ENCODE assay signal across 11 mouse cellular contexts in the genomic region with DNA sequence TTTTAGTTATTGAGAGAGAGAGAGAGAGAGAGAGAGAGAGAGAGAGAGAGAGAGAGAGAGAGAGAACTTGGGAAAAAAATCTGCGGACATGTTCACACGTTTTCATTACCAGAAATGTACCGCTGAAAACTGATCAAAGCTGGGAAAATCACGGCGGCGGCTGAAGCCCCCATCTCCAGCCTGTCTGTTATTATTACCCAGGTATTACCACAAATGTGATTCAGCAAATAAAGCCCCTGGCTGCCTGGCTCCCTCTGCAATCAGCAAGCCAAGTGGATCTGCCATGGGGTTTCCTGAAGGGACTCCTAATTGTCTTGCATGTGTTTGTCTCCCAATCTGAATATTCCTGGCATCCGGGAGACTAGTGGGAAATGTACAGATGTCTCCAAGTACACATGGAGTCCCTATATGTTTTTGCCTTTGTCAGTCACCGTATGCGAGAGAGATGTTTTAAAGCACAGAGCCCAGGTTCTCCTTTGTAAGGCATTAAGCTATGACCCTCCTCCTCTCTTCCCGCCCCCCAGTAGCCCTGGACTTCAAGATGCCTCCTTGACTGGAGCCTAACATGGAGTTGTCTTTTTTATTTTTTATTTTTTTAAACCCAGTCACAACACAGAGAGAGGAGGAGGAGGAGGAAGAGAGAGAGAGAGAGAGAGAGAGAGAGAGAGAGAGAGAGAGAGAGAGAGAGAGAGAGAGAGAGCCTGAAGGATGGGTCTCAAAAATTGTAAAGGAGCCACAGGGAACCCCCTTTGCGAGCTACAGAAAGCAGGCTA. TPM values are rescaled to one million over a fixed set of nuclear protein-coding genes. Genes with fewer than 3 reads are reported as not detected.
DNase-seq lines count a peak whose midpoint lies in the region; ATAC-seq and TF ChIP-seq lines count a peak whose summit lies in the region.
"Had no signal": no experiment of that assay in that cellular context is flagged by ENCODE, and none has a peak within 500 bp of the region (broad histone marks: within the 10 kb centered on the region; RNA-seq: fewer than 3 reads in every experiment).

A gene (plus strand): TSS at position 723 of the 773 bp plus-strand sequence.

- intact Hi-C loops in left cerebral cortex, adult 2 months (cut with DNase I): no loop called here

- H3K36me3 ChIP-seq in kidney, postnatal 0 days (ENCODE audit: insufficient read depth, low read length): no peaks in the 10 kb centered on the region
- no peaks in the 10 kb centered on the region for H3K36me3 ChIP-seq in forebrain, embryonic 10.5 days (replicated peaks)
- H3K36me3 ChIP-seq in intestine, embryonic 14.5 days (ENCODE audit: control insufficient read depth, insufficient read depth, low read length): no peaks in the 10 kb centered on the region
- H3K36me3 ChIP-seq in stomach, embryonic 14.5 days (ENCODE audit: control insufficient read depth, insufficient read depth, low read length): no peaks in the 10 kb centered on the region
- H3K36me3 ChIP-seq: G1E had no signal

- peaks cover 26% of the 10 kb centered on the region for H3K27me3 ChIP-seq in kidney, postnatal 0 days (ENCODE audit: insufficient read depth, low read length)
- H3K27me3 ChIP-seq in forebrain, embryonic 10.5 days (ENCODE audit: poor library complexity, severe bottlenecking): peaks cover 65% of the 10 kb centered on the region
- H3K27me3 ChIP-seq in intestine, embryonic 14.5 days (replicated peaks; ENCODE audit: control insufficient read depth, insufficient read depth, low read length): 0 out of 2 replicates have a peak, but pooled peaks cover 9% of the 10 kb centered on the region
- no peaks in the 10 kb centered on the region for H3K27me3 ChIP-seq in stomach, embryonic 14.5 days (ENCODE audit: control insufficient read depth, insufficient read depth, low read length)

- TF ChIP-seq CTCF in kidney, postnatal 0 days (IDR thresholded peaks at IDR 0.05; ENCODE audit: low read depth): no peak
- TF ChIP-seq CTCF in layer of hippocampus, adult 2 months (conservative IDR thresholded peaks at IDR 0.05): no peak
- no peak for TF ChIP-seq CTCF in left cerebral cortex, adult 2 months (IDR thresholded peaks at IDR 0.05)

- H3K9me3 ChIP-seq in kidney, postnatal 0 days (replicated peaks; ENCODE audit: low read length): no peaks in the 10 kb centered on the region
- H3K9me3 ChIP-seq in forebrain, embryonic 10.5 days: no peaks in the 10 kb centered on the region
- H3K9me3 ChIP-seq in intestine, embryonic 14.5 days (ENCODE audit: control insufficient read depth, low read length): no peaks in the 10 kb centered on the region
- H3K9me3 ChIP-seq in stomach, embryonic 14.5 days (ENCODE audit: control insufficient read depth, low read depth, low read length): no peaks in the 10 kb centered on the region

- no peak within 1 kb of the TSS for H3K27ac ChIP-seq in kidney, postnatal 0 days
- H3K27ac ChIP-seq in forebrain, embryonic 10.5 days: peak within 1 kb of the TSS; percentile 48; the same call in 1 of the 2 replicates
- no peak within 1 kb of the TSS for H3K27ac ChIP-seq in intestine, embryonic 14.5 days (ENCODE audit: low read depth)
- H3K27ac ChIP-seq in stomach, embryonic 14.5 days (ENCODE audit: low read length): no peak within 1 kb of the TSS
- no peak within 1 kb of the TSS for H3K27ac ChIP-seq in layer of hippocampus, adult 2 months
- no peak within 1 kb of the TSS for H3K27ac ChIP-seq in left cerebral cortex, adult 2 months
- H3K27ac ChIP-seq: liver, embryonic 14.5 days had no signal

- 0 out of 2 replicates have a peak within 1 kb of the TSS, but pooled peaks have one; percentile 11 for H3K4me3 ChIP-seq in kidney, postnatal 0 days (replicated peaks; ENCODE audit: low read depth, low read length)
- peak within 1 kb of the TSS; percentile 46 for H3K4me3 ChIP-seq in forebrain, embryonic 10.5 days
- H3K4me3 ChIP-seq in intestine, embryonic 14.5 days (ENCODE audit: low read depth, low read length): peak within 1 kb of the TSS; percentile 21
- peak within 1 kb of the TSS; percentile 16; the same call in 1 of the 2 replicates for H3K4me3 ChIP-seq in stomach, embryonic 14.5 days (ENCODE audit: low read depth, low read length)
- H3K4me3 ChIP-seq in layer of hippocampus, adult 2 months: no peak within 1 kb of the TSS
- H3K4me3 ChIP-seq in left cerebral cortex, adult 2 months: no peak within 1 kb of the TSS

- peak within 1 kb of the TSS; percentile 30 for H3K4me2 ChIP-seq in kidney, postnatal 0 days (ENCODE audit: low read length)
- peak within 1 kb of the TSS; percentile 50 for H3K4me2 ChIP-seq in intestine, embryonic 14.5 days (ENCODE audit: low read length)
- H3K4me2 ChIP-seq in stomach, embryonic 14.5 days (replicated peaks; ENCODE audit: low read depth, low read length): peak within 1 kb of the TSS; percentile 49

- WGBS in kidney, postnatal 0 days: 22% methylated on average over 11 of the region's 11 CpGs
- WGBS in forebrain, embryonic 10.5 days: 24% methylated on average over 11 of the region's 11 CpGs
- 21% methylated on average over 11 of the region's 11 CpGs for WGBS in intestine, embryonic 14.5 days
- WGBS in stomach, embryonic 14.5 days: 21% methylated on average over 11 of the region's 11 CpGs

- no peaks in the 10 kb centered on the region; the same call in 1 of the 2 replicates for H3K4me1 ChIP-seq in kidney, postnatal 0 days (replicated peaks; ENCODE audit: insufficient read depth, low read length)
- H3K4me1 ChIP-seq in forebrain, embryonic 10.5 days: peaks cover 61% of the 10 kb centered on the region
- H3K4me1 ChIP-seq in intestine, embryonic 14.5 days (replicated peaks; ENCODE audit: control insufficient read depth, insufficient read depth, low read length): peaks cover 20% of the 10 kb centered on the region
- H3K4me1 ChIP-seq in stomach, embryonic 14.5 days (ENCODE audit: control insufficient read depth, insufficient read depth, low read length): peaks cover 16% of the 10 kb centered on the region

- ATAC-seq in kidney, postnatal 0 days (replicated peaks; ENCODE audit: low FRiP score, low read depth): no peak
- no peak for ATAC-seq in intestine, embryonic 14.5 days (replicated peaks; ENCODE audit: low FRiP score, low TSS enrichment, low read depth)
- no peak for ATAC-seq in stomach, embryonic 14.5 days (ENCODE audit: insufficient number of reproducible peaks, insufficient read depth, low FRiP score, low read depth)

- H3K9ac ChIP-seq in kidney, postnatal 0 days (ENCODE audit: low read depth, low read length): no peak within 1 kb of the TSS
- 0 out of 2 replicates have a peak within 1 kb of the TSS, but pooled peaks have one; percentile 7 for H3K9ac ChIP-seq in intestine, embryonic 14.5 days (ENCODE audit: low read length)
- H3K9ac ChIP-seq in stomach, embryonic 14.5 days (replicated peaks; ENCODE audit: low read depth, low read length): no peak within 1 kb of the TSS
- H3K9ac ChIP-seq: liver, embryonic 14.5 days had no signal

- DNase-seq in kidney, postnatal 0 days (ENCODE audit: low spot score): no peak
- no peak for DNase-seq in kidney, adult 9 months
- no peak for DNase-seq in forebrain, embryonic 10.5 days (ENCODE audit: extremely low spot score, low spot score)
- DNase-seq in intestine, embryonic 14.5 days (ENCODE audit: low spot score): no peak
- DNase-seq in layer of hippocampus, adult 2 months (ENCODE audit: low spot score in 2 of 2): no peak
- DNase-seq in left cerebral cortex, adult 2 months (ENCODE audit: extremely low spot score in 1 of 2, low spot score in 2 of 2): no peak
- DNase-seq in testis, postnatal 10 days (ENCODE audit: low spot score): no peak
- DNase-seq: right cerebral cortex, adult 18-20 months had no signal

RNA-seq across cellular contexts. Expression of the gene that starts here (rescaled TPM):
- 5.0 and 5.5 TPM in 2 replicates for polyA plus RNA-seq in kidney, postnatal 0 days (2015; fragmentation: Nextera tagmentation; extraction: Ambion mirVana)
- 10.0 and 11.4 TPM in 2 replicates for polyA plus RNA-seq in forebrain, embryonic 10.5 days (2016; fragmentation: Nextera tagmentation; extraction: Ambion mirVana)
- polyA plus RNA-seq in intestine, embryonic 14.5 days (2014; fragmentation: Nextera tagmentation; extraction: Ambion mirVana): 15.7 and 16.4 TPM in 2 replicates
- polyA plus RNA-seq in stomach, embryonic 14.5 days (2014; fragmentation: Nextera tagmentation; extraction: Ambion mirVana): 24.1 and 25.4 TPM in 2 replicates
- total RNA-seq in layer of hippocampus, adult 2 months (2021): 1 to 10 TPM; 4.3 to 4.6 TPM
- total RNA-seq in left cerebral cortex, adult 2 months (2021): 1 to 10 TPM; 5.0 to 5.1 TPM
- polyA plus RNA-seq: G1E had no signal

Comparison
In these comparisons a context has a peak if more than half of its experiments do, and no peak if none do; other contexts are left out.
1. H3K4me3 ChIP-seq: peak in kidney, postnatal 0 days (single experiment), forebrain, embryonic 10.5 days (single experiment), intestine, embryonic 14.5 days (single experiment) and stomach, embryonic 14.5 days (single experiment); none in layer of hippocampus, adult 2 months (single experiment) and left cerebral cortex, adult 2 months (single experiment).
2. Peak in every context shown above with its lines, with median percentiles within 50 percentile points of each other: H3K4me2 ChIP-seq.